Mouse (Mus musculus): ENCODE results near the gene Crlf1. TPM values are rescaled to one million over a fixed set of nuclear protein-coding genes. Genes with fewer than 3 reads are reported as not detected.

The Crlf1 gene
- polyA plus RNA-seq (2016; fragmentation: Nextera tagmentation; extraction: Ambion mirVana) = 4.5 and 10.3 TPM in 2 replicates

- H3K4me3 ChIP-seq = peak within 1 kb of the TSS; percentile 51
- WGBS = under 1% methylated on average over 82 of the region's 93 CpGs
- H3K27ac ChIP-seq = peak within 1 kb of the TSS; percentile 75
- H3K36me3 ChIP-seq = no peaks in the 10 kb centered on the region
- peaks cover 79% of the 10 kb centered on the region for H3K4me1 ChIP-seq (replicated peaks)
- no peaks in the 10 kb centered on the region for H3K9me3 ChIP-seq
- peaks cover 100% of the 10 kb centered on the region for H3K27me3 ChIP-seq (ENCODE audit: insufficient read depth, poor library complexity, severe bottlenecking)
- DNase-seq (ENCODE audit: low spot score) = no peak
These were observed at the start of gene Crlf1 for GRCm38 (mm10) chr8:70492664-70493640. Gene Crlf1 (plus strand): TSS chr8:70493158.

- Histone ChIP-seq H3K27ac (no peak overlapping the region), H3K4me1 (replicated peaks) (peaks cover 23% of the 10 kb centered on the region), H3K36me3 (no peaks in the 10 kb centered on the region), H3K9me3 (no peaks in the 10 kb centered on the region), H3K27me3 (ENCODE audit: insufficient read depth, poor library complexity, severe bottlenecking) (peaks cover 7% of the 10 kb centered on the region; the same call in 1 of the 2 replicates), H3K4me3 (no peak overlapping the region)
- no peak for DNase-seq (ENCODE audit: low spot score)
- WGBS = 82% methylated on average over 4 of the region's 4 CpGs
These were observed 49.6 kb upstream of the Crlf1 start for GRCm38 (mm10) chr8:70443326-70443725.

GRCm38 (mm10) chr8:70445988-70446387, 47.0 kb upstream of the Crlf1 start:
- no peak overlapping the region for H3K4me3 ChIP-seq
- peaks cover 17% of the 10 kb centered on the region; the same call in 1 of the 2 replicates for H3K36me3 ChIP-seq
- no peaks in the 10 kb centered on the region for H3K9me3 ChIP-seq
- peaks cover 12% of the 10 kb centered on the region for H3K4me1 ChIP-seq (replicated peaks)
- peaks cover 10% of the 10 kb centered on the region; the same call in 1 of the 2 replicates for H3K27me3 ChIP-seq (ENCODE audit: insufficient read depth, poor library complexity, severe bottlenecking)
- 67% methylated on average over 1 of the region's 1 CpGs for WGBS
- DNase-seq (ENCODE audit: low spot score) = no peak
- H3K27ac ChIP-seq = no peak overlapping the region

GRCm38 (mm10) chr8:70447639-70448420, 45.1 kb upstream of the Crlf1 start:
- WGBS = 77% methylated on average over 19 of the region's 19 CpGs
- H3K27ac ChIP-seq = no peak overlapping the region
- peaks cover 27% of the 10 kb centered on the region for H3K27me3 ChIP-seq (ENCODE audit: insufficient read depth, poor library complexity, severe bottlenecking)
- peaks cover 36% of the 10 kb centered on the region for H3K36me3 ChIP-seq
- H3K4me1 ChIP-seq (replicated peaks) = peaks cover 12% of the 10 kb centered on the region
- H3K4me3 ChIP-seq = no peak overlapping the region
- DNase-seq (ENCODE audit: low spot score) = no peak
- H3K9me3 ChIP-seq = no peaks in the 10 kb centered on the region

GRCm38 (mm10) chr8:70452196-70452966, 40.6 kb upstream of the Crlf1 start:
- H3K4me3 ChIP-seq = no peak overlapping the region
- H3K36me3 ChIP-seq = peaks cover 36% of the 10 kb centered on the region
- H3K4me1 ChIP-seq (replicated peaks) = peaks cover 17% of the 10 kb centered on the region
- no peak overlapping the region for H3K27ac ChIP-seq
- H3K9me3 ChIP-seq = no peaks in the 10 kb centered on the region
- WGBS = 60% methylated on average over 52 of the region's 52 CpGs
- H3K27me3 ChIP-seq (ENCODE audit: insufficient read depth, poor library complexity, severe bottlenecking) = peaks cover 41% of the 10 kb centered on the region
- no peak for DNase-seq (ENCODE audit: low spot score)

GRCm38 (mm10) chr8:70453852-70454251, 39.1 kb upstream of the Crlf1 start:
- H3K27me3 ChIP-seq (ENCODE audit: insufficient read depth, poor library complexity, severe bottlenecking) = peaks cover 34% of the 10 kb centered on the region
- H3K9me3 ChIP-seq = no peaks in the 10 kb centered on the region
- H3K4me1 ChIP-seq (replicated peaks) = peaks cover 15% of the 10 kb centered on the region
- H3K27ac ChIP-seq = 0 out of 2 replicates have a peak overlapping the region, but pooled peaks have one; percentile 16
- peaks cover 36% of the 10 kb centered on the region for H3K36me3 ChIP-seq
- WGBS = 90% methylated on average over 5 of the region's 5 CpGs
- H3K4me3 ChIP-seq = no peak overlapping the region
- DNase-seq (ENCODE audit: low spot score) = no peak

- 87% methylated on average over 1 of the region's 1 CpGs for WGBS
- H3K4me3 ChIP-seq = no peak overlapping the region
- H3K4me1 ChIP-seq (replicated peaks) = peaks cover 9% of the 10 kb centered on the region; the same call in 1 of the 2 replicates
- H3K9me3 ChIP-seq = no peaks in the 10 kb centered on the region
- peaks cover 17% of the 10 kb centered on the region for H3K36me3 ChIP-seq
- no peak for DNase-seq (ENCODE audit: low spot score)
- H3K27me3 ChIP-seq (ENCODE audit: insufficient read depth, poor library complexity, severe bottlenecking) = peaks cover 22% of the 10 kb centered on the region
- no peak overlapping the region for H3K27ac ChIP-seq
These were observed 36.0 kb upstream of the Crlf1 start for GRCm38 (mm10) chr8:70456996-70457395.

- no peak for DNase-seq (ENCODE audit: low spot score)
- peaks cover 8% of the 10 kb centered on the region for H3K36me3 ChIP-seq
- H3K4me3 ChIP-seq = no peak overlapping the region
- 89% methylated on average over 6 of the region's 6 CpGs for WGBS
- H3K9me3 ChIP-seq = no peaks in the 10 kb centered on the region
- H3K27ac ChIP-seq = no peak overlapping the region
- peaks cover 12% of the 10 kb centered on the region; the same call in 1 of the 2 replicates for H3K4me1 ChIP-seq (replicated peaks)
- H3K27me3 ChIP-seq (ENCODE audit: insufficient read depth, poor library complexity, severe bottlenecking) = peaks cover 13% of the 10 kb centered on the region
These were observed 35.1 kb upstream of the Crlf1 start for GRCm38 (mm10) chr8:70457882-70458281.

GRCm38 (mm10) chr8:70458462-70458861, 34.5 kb upstream of the Crlf1 start:
- H3K27me3 ChIP-seq (ENCODE audit: insufficient read depth, poor library complexity, severe bottlenecking) = peaks cover 8% of the 10 kb centered on the region; the same call in 1 of the 2 replicates

GRCm38 (mm10) chr8:70459636-70460035, 33.3 kb upstream of the Crlf1 start:
- no peak overlapping the region for H3K4me3 ChIP-seq
- DNase-seq (ENCODE audit: low spot score) = no peak
- no peaks in the 10 kb centered on the region for H3K27me3 ChIP-seq (ENCODE audit: insufficient read depth, poor library complexity, severe bottlenecking)
- H3K4me1 ChIP-seq (replicated peaks) = peaks cover 15% of the 10 kb centered on the region; the same call in 1 of the 2 replicates
- peaks cover 7% of the 10 kb centered on the region; the same call in 1 of the 2 replicates for H3K36me3 ChIP-seq
- WGBS = 97% methylated on average over 2 of the region's 2 CpGs
- no peaks in the 10 kb centered on the region for H3K9me3 ChIP-seq
- H3K27ac ChIP-seq = no peak overlapping the region

More at GRCm38 (mm10) chr8:70458462-70458861, 34.5 kb upstream of the Crlf1 start:
- DNase-seq (ENCODE audit: low spot score) = no peak
- Histone ChIP-seq H3K36me3 (peaks cover 7% of the 10 kb centered on the region; the same call in 1 of the 2 replicates), H3K4me1 (replicated peaks) (peaks cover 12% of the 10 kb centered on the region; the same call in 1 of the 2 replicates), H3K27ac (no peak overlapping the region), H3K4me3 (no peak overlapping the region), H3K9me3 (no peaks in the 10 kb centered on the region)
- WGBS = 84% methylated on average over 3 of the region's 3 CpGs

- 92% methylated on average over 5 of the region's 5 CpGs for WGBS
- DNase-seq (ENCODE audit: low spot score) = no peak
- H3K27ac ChIP-seq = no peak overlapping the region
These were observed 32.8 kb upstream of the Crlf1 start for GRCm38 (mm10) chr8:70460199-70460598.

GRCm38 (mm10) chr8:70460606-70461005, 32.4 kb upstream of the Crlf1 start:
- Histone ChIP-seq H3K4me3 (no peak overlapping the region), H3K27ac (no peak overlapping the region), H3K27me3 (ENCODE audit: insufficient read depth, poor library complexity, severe bottlenecking) (no peaks in the 10 kb centered on the region), H3K36me3 (peaks cover 8% of the 10 kb centered on the region; the same call in 1 of the 2 replicates), H3K4me1 (replicated peaks) (peaks cover 15% of the 10 kb centered on the region; the same call in 1 of the 2 replicates), H3K9me3 (no peaks in the 10 kb centered on the region)
- no peak for DNase-seq (ENCODE audit: low spot score)
- WGBS = 82% methylated on average over 9 of the region's 9 CpGs

More at GRCm38 (mm10) chr8:70460199-70460598, 32.8 kb upstream of the Crlf1 start:
- H3K27me3 ChIP-seq (ENCODE audit: insufficient read depth, poor library complexity, severe bottlenecking) = no peaks in the 10 kb centered on the region
- peaks cover 7% of the 10 kb centered on the region; the same call in 1 of the 2 replicates for H3K36me3 ChIP-seq
- peaks cover 15% of the 10 kb centered on the region; the same call in 1 of the 2 replicates for H3K4me1 ChIP-seq (replicated peaks)
- no peaks in the 10 kb centered on the region for H3K9me3 ChIP-seq
- H3K4me3 ChIP-seq = no peak overlapping the region
